Mouse (Mus musculus) liver, embryonic 12.5 days (tissue): ENCODE results near the gene Macrod1. TPM values are rescaled to one million over a fixed set of nuclear protein-coding genes. Genes with fewer than 3 reads are reported as not detected.

Experiments
- ATAC-seq: fragments of 200-750 bp; cut with Nextera tagmentation; 2 replicates; pipeline ENCODE4 v1.8.0; 2017; ENCODE audit warnings: moderate number of reproducible peaks, mild to moderate bottlenecking, moderate library complexity
- H3K27ac ChIP-seq: fragments of 300-500 bp; sonication (generic); 2 replicates; pipeline ENCODE4 v1.5.1; 2016; ENCODE audit warnings: mild to moderate bottlenecking
- H3K27me3 ChIP-seq: fragments of 300-500 bp; sonication (generic); replicated peaks from 2 replicates; pipeline ENCODE4 v1.6.1; 2016; ENCODE audit warnings: mild to moderate bottlenecking, moderate library complexity
- H3K36me3 ChIP-seq: fragments of 300-500 bp; sonication (generic); 2 replicates; pipeline ENCODE4 v1.6.1; 2016; ENCODE audit warnings: mild to moderate bottlenecking, moderate library complexity
- H3K4me1 ChIP-seq: fragments of 300-500 bp; sonication (generic); 2 replicates; pipeline ENCODE4 v1.6.1; 2016
- H3K4me2 ChIP-seq: fragments of 300-500 bp; sonication (generic); 2 replicates; pipeline ENCODE4 v1.6.1; 2016; ENCODE audit warnings: mild to moderate bottlenecking, moderate library complexity
- H3K4me3 ChIP-seq: fragments of 300-500 bp; sonication (generic); 2 replicates; pipeline ENCODE4 v1.5.1; 2016; ENCODE audit warnings: mild to moderate bottlenecking, moderate library complexity
- H3K9ac ChIP-seq: fragments of 300-500 bp; sonication (generic); 2 replicates; pipeline ENCODE4 v1.6.1; 2016; ENCODE audit warnings: mild to moderate bottlenecking, moderate library complexity
- H3K9me3 ChIP-seq: fragments of 300-500 bp; sonication (generic); replicated peaks from 2 replicates; pipeline ENCODE4 v1.6.1; 2016; ENCODE audit warnings: mild to moderate bottlenecking, moderate library complexity
- WGBS: fragments of 180-500 bp; shearing (Covaris S2); methylation state at CpG from one replicate; pipeline ENCODE4 v1.1.7; 2016; ENCODE audit not compliant: insufficient replicate concordance; 5-methylcytosine and 5-hydroxymethylcytosine counted together
- polyA plus RNA-seq: library from polyadenylated mRNA; unstranded; fragments of >200 nt; fragmentation: Nextera tagmentation; extraction: Ambion mirVana; gene quantifications from 2 replicates; pipeline ENCODE4 v1.2.1, GENCODE M21; 2016

Gene Macrod1
- polyA plus RNA-seq, 1 experiment from 2014 or later: 7.6 TPM

DNA sequence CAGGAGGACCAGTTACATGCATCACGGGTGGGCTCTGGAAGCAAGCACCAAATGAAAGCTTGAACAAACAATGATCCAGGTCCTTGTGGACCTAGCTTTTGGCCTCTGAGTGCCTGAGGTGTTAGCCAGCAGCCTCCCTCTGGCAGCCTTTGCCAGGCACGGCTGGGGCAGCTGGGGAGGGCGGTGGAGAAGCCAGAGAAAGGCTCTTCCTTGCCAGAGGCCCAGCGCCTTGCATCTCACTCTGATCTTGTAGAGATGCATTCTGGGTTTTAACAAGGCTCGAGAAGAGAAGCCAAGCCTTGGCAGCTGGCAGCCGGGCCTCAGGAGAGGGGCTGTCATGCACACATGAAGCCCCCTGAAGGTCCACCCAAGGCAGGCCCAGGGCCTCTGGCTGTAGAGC is 83.8 kb downstream of the Macrod1 start:
- H3K4me1 ChIP-seq: peaks cover 34% of the 10 kb centered on the region
- H3K27ac ChIP-seq: no peak overlapping the region
- no peak overlapping the region for H3K9ac ChIP-seq
- H3K9me3 ChIP-seq: no peaks in the 10 kb centered on the region
- 61% methylated on average over 6 of the region's 6 CpGs for WGBS
- no peak for ATAC-seq
- no peaks in the 10 kb centered on the region for H3K36me3 ChIP-seq
- H3K27me3 ChIP-seq: peaks cover 98% of the 10 kb centered on the region
- H3K4me3 ChIP-seq: no peak overlapping the region
- no peak overlapping the region for H3K4me2 ChIP-seq

DNA sequence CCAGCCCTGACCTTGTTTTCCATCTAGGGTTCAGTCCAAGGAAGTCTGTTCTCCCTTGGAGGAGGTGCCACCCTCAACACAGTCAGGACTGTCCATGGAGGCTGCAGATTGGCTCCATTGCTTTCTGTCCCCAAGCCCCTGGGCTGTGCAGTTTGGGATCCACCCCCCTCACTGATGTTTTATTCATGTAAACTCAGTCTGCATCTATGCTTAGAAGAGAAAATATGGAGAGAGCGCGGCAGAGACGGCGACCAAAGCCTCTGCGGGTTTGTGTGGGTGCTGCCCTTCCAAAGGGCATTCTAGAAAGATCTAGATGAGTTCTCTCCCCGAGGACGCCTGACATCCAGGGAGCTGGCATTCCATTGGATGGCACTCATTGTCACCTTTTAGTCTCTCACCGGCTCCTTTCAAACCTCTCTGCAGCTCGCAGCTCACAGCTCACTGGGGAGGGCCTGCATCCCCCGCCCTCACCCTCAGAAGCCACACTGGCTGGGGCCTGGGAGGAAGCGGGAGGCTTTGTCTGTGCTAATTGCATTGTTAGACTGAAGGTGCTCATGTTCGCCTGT is 84.3 kb downstream of the Macrod1 start:
- H3K4me1 ChIP-seq: peaks cover 30% of the 10 kb centered on the region
- H3K4me3 ChIP-seq: no peak overlapping the region
- no peak overlapping the region for H3K4me2 ChIP-seq
- H3K9me3 ChIP-seq: no peaks in the 10 kb centered on the region
- 60% methylated on average over 12 of the region's 12 CpGs for WGBS
- H3K27me3 ChIP-seq: peaks cover 98% of the 10 kb centered on the region
- no peaks in the 10 kb centered on the region for H3K36me3 ChIP-seq
- H3K27ac ChIP-seq: no peak overlapping the region
- ATAC-seq: no peak
- no peak overlapping the region for H3K9ac ChIP-seq

GRCm38 (mm10) chr19:7142207-7142915 is 85.8 kb downstream of the Macrod1 start:
- no peaks in the 10 kb centered on the region for H3K9me3 ChIP-seq
- no peak overlapping the region for H3K27ac ChIP-seq
- H3K36me3 ChIP-seq: no peaks in the 10 kb centered on the region
- 46% methylated on average over 5 of the region's 5 CpGs for WGBS
- no peak overlapping the region for H3K4me3 ChIP-seq
- H3K4me2 ChIP-seq: no peak overlapping the region
- peaks cover 98% of the 10 kb centered on the region for H3K27me3 ChIP-seq
- no peak for ATAC-seq
- peaks cover 17% of the 10 kb centered on the region for H3K4me1 ChIP-seq
- H3K9ac ChIP-seq: no peak overlapping the region

- H3K27me3 ChIP-seq: peaks cover 98% of the 10 kb centered on the region
- H3K9ac ChIP-seq: no peak overlapping the region
- H3K4me3 ChIP-seq: peak overlapping the region; percentile 35
- peaks cover 17% of the 10 kb centered on the region for H3K4me1 ChIP-seq
- H3K4me2 ChIP-seq: peak overlapping the region; percentile 68
- H3K27ac ChIP-seq: no peak overlapping the region
- H3K36me3 ChIP-seq: no peaks in the 10 kb centered on the region
- WGBS: 1% methylated on average over 20 of the region's 20 CpGs
- ATAC-seq: peak; percentile 72
- no peaks in the 10 kb centered on the region for H3K9me3 ChIP-seq
Observed at GRCm38 (mm10) chr19:7143854-7144253, 87.2 kb downstream of the Macrod1 start.

GRCm38 (mm10) chr19:7144458-7144857 is 87.8 kb downstream of the Macrod1 start:
- Histone ChIP-seq H3K36me3 (no peaks in the 10 kb centered on the region), H3K27me3 (peaks cover 98% of the 10 kb centered on the region), H3K4me2 (peak overlapping the region; percentile 68), H3K4me3 (peak overlapping the region; percentile 35; the same call in 1 of the 2 replicates), H3K9ac (no peak overlapping the region), H3K4me1 (peaks cover 14% of the 10 kb centered on the region), H3K27ac (no peak overlapping the region), H3K9me3 (no peaks in the 10 kb centered on the region)
- ATAC-seq: no peak
- 58% methylated on average over 3 of the region's 3 CpGs for WGBS

GRCm38 (mm10) chr19:7146376-7146775 is 89.8 kb downstream of the Macrod1 start:
- Histone ChIP-seq H3K4me2 (no peak overlapping the region), H3K27ac (no peak overlapping the region), H3K36me3 (no peaks in the 10 kb centered on the region), H3K9ac (no peak overlapping the region), H3K4me1 (peaks cover 14% of the 10 kb centered on the region), H3K9me3 (no peaks in the 10 kb centered on the region), H3K4me3 (no peak overlapping the region), H3K27me3 (peaks cover 99% of the 10 kb centered on the region)
- 65% methylated on average over 13 of the region's 13 CpGs for WGBS
- no peak for ATAC-seq

- Histone ChIP-seq H3K4me2 (no peak overlapping the region), H3K36me3 (no peaks in the 10 kb centered on the region), H3K27me3 (peaks cover 99% of the 10 kb centered on the region), H3K27ac (no peak overlapping the region), H3K4me1 (peaks cover 14% of the 10 kb centered on the region), H3K4me3 (no peak overlapping the region), H3K9me3 (no peaks in the 10 kb centered on the region), H3K9ac (no peak overlapping the region)
- 44% methylated on average over 4 of the region's 4 CpGs for WGBS
- ATAC-seq: no peak
Observed at GRCm38 (mm10) chr19:7148096-7148495, 91.5 kb downstream of the Macrod1 start.

DNA sequence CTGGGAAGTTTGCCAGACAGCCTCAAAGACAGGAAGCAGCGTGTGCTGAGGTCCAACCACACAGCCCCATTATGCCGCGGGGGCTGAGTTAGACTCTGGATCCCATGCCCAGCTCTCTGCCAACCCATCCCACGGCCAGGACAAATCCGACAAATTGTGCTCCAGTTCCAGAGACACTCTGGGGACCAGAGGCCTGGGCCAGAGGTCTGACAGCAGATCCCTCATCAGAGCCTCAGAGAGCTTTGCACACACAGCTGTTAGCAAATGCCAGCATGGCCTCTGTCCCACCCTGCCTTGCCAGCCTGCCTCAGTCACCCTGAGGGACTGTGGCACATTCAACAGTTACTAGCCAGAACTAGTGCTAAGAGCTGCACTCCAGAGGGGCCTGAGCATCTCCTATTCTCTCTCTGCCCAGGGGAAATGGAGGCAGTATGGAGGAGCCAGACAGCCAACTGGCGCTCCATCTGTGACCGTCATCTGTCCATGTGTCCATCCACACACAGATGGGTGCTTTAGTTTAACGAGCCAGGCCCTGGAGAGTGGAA is 92.0 kb downstream of the Macrod1 start:
- Histone ChIP-seq H3K9me3 (no peaks in the 10 kb centered on the region), H3K27me3 (peaks cover 99% of the 10 kb centered on the region), H3K27ac (no peak overlapping the region), H3K9ac (no peak overlapping the region), H3K4me2 (no peak overlapping the region), H3K4me3 (no peak overlapping the region), H3K4me1 (peaks cover 9% of the 10 kb centered on the region), H3K36me3 (no peaks in the 10 kb centered on the region)
- 54% methylated on average over 8 of the region's 8 CpGs for WGBS
- no peak for ATAC-seq

GRCm38 (mm10) chr19:7149158-7149685 is 92.6 kb downstream of the Macrod1 start:
- no peak for ATAC-seq
- Histone ChIP-seq H3K36me3 (no peaks in the 10 kb centered on the region), H3K4me2 (no peak overlapping the region), H3K27me3 (peaks cover 99% of the 10 kb centered on the region), H3K9me3 (no peaks in the 10 kb centered on the region), H3K4me3 (no peak overlapping the region), H3K27ac (no peak overlapping the region), H3K4me1 (peaks cover 3% of the 10 kb centered on the region), H3K9ac (no peak overlapping the region)
- WGBS: 61% methylated on average over 7 of the region's 7 CpGs

GRCm38 (mm10) chr19:7151300-7151926 is 94.8 kb downstream of the Macrod1 start:
- H3K27ac ChIP-seq: no peak overlapping the region
- no peak for ATAC-seq
- no peaks in the 10 kb centered on the region for H3K36me3 ChIP-seq
- no peak overlapping the region for H3K4me3 ChIP-seq
- H3K9ac ChIP-seq: no peak overlapping the region
- H3K4me2 ChIP-seq: no peak overlapping the region
- no peaks in the 10 kb centered on the region for H3K9me3 ChIP-seq
- H3K4me1 ChIP-seq: no peaks in the 10 kb centered on the region
- H3K27me3 ChIP-seq: peaks cover 94% of the 10 kb centered on the region
- 66% methylated on average over 7 of the region's 7 CpGs for WGBS

DNA sequence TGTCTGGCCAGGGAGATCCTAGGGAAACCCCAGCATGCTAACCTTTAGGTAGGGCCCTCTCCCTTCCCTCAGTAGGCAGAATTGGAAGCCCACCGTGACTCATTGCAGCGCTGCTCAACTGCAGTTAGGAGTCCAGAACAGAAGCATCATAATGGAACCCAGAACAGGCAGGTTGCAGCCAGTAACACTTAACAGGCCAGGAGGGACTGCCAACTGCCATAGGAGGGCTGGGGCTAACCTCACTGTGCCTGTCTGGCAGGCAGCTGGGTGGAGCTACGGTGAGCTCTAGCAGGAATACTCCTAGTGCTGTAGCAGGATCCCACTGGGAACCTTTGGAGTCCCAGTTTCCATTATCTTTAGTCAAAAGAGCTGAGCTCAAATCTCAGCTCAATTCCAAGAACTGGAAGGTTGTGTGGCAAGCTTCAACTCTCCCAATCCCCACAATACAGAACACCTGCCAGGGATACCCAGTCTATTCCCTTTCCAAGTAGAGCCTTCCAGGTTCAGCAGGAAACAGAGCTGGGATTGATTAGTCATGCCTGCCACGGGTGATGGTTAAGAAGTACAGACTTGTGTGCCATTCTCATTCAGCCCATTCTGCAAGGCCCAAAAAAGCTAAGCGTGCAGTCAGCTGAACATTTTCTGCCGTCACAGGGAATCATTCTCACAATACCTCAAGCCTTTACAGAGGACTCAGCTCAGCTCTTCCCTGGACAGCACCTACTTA is 95.5 kb downstream of the Macrod1 start:
- peaks cover 94% of the 10 kb centered on the region for H3K27me3 ChIP-seq
- no peak overlapping the region for H3K4me2 ChIP-seq
- H3K4me1 ChIP-seq: no peaks in the 10 kb centered on the region
- no peak overlapping the region for H3K9ac ChIP-seq
- no peak overlapping the region for H3K4me3 ChIP-seq
- no peaks in the 10 kb centered on the region for H3K36me3 ChIP-seq
- no peaks in the 10 kb centered on the region for H3K9me3 ChIP-seq
- WGBS: 57% methylated on average over 6 of the region's 6 CpGs
- no peak overlapping the region for H3K27ac ChIP-seq
- ATAC-seq: no peak
